Mouse (Mus musculus): ENCODE data around the gene Mok.

Gene Mok

DNA sequence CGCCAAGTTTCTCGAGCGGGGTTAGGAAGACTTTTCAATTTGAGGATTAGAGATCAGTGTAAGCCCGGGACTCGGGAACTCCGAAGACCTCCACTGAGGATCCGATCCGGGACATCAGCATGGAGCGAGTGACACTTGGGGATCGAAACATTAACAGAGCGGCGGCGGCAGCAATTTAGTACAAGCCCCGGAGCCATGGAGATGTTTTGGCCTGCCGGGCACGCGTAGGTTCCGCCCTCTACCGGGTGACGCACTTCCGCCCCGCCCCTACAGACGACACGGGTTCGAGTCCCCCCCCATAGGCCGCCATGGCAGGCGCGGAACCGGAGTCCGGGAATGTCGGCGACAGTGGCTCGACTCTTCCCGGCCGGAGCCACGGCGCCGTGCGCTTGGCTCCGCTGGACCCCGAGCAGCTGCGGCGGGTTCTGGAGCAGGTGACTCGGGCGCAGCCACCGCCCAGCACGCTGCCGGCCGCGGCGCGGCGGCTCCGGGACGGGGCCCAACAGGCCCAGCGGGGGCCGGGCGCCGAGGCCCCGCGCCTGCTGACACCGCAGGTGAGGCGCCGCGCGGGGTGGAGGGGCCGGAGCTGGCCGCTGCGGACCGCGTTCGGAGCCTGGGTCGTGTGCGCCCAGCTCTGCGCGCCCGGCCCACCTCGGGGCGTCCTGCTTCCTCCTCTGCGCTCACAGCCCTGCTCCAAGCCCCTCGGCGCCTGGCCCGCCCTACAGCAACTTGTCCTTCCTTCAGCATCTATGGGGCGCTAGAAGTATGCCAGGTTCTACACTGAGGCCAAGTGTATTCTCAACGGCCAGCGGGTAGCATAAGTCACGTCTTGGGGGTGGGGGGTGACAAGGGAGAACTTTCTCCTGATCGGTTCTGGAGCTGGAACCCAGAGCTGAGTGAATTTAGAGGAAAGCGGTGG, 9.5 kb upstream of the Mok start, which contains the start of gene Zfp839:
Zfp839 (plus strand) TSS at position 244 of the 919 bp plus-strand sequence.
- DNase-seq (ENCODE audit: low read depth, low spot score), result peak; percentile 73

DNA sequence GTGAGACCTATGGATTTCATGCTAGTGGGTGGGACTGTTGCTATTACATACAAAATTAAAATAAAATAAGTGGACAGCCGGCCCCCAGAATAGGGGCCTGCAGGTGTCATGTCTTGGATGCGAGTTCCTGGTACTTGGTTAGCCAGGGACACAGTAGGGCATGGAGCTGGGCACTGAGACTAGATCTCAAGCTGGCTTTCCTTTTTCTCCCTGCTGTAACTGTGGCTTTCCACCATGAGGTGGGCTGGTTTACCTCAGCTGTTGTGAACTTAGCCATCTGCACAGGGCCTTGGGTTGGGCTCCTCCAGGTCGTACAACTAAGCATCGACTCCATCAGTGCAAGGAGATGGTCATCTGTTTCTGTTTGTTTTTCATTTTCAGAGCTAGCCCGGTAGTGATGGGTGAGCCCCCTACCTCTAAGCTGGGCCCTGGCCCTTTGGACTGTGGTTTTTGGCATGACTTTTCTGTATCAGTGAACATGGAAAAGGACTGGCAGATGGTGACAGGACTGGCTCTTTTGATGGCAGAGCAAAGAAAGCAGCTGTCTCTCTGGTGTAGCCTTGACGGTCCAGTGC, 5.5 kb upstream of the Mok start:
- no peak for DNase-seq (ENCODE audit: low read depth, low spot score)

DNA sequence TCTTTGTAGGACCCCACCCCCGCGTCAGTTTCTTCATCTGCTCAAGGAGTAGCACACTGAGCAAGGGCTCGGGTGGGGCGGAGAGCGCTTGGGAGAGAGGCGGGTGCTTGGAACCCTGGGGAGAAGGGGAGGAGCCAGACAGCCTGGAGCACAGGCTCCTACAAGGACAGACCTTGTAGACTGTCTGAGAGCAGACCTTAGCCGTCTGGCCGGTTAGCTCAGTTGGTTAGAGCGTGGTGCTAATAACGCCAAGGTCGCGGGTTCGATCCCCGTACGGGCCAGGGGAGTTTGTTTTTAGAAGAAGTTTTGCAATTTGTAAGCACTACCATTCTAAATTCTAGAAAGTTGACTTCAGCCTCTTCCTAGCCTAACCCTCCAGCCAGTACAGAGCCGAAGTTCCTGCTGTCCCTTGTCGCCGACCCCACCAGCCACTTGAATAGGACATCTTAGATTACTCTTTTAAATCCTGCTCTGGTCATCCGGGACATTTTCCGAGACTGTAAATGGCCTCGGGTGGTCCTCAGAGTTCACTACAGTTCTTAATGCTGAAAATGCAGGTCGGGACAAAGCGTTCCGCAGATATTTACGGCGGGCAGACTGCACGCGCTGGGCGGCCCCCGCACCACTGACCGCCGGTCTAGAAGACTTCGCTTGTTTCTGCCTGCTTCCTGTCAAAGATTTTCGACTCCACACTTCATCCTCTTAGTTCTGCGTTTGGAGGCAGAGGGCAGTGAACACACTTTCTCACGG, 4.6 kb upstream of the Mok start:
- peak; percentile 71 for DNase-seq (ENCODE audit: low read depth, low spot score)

DNA sequence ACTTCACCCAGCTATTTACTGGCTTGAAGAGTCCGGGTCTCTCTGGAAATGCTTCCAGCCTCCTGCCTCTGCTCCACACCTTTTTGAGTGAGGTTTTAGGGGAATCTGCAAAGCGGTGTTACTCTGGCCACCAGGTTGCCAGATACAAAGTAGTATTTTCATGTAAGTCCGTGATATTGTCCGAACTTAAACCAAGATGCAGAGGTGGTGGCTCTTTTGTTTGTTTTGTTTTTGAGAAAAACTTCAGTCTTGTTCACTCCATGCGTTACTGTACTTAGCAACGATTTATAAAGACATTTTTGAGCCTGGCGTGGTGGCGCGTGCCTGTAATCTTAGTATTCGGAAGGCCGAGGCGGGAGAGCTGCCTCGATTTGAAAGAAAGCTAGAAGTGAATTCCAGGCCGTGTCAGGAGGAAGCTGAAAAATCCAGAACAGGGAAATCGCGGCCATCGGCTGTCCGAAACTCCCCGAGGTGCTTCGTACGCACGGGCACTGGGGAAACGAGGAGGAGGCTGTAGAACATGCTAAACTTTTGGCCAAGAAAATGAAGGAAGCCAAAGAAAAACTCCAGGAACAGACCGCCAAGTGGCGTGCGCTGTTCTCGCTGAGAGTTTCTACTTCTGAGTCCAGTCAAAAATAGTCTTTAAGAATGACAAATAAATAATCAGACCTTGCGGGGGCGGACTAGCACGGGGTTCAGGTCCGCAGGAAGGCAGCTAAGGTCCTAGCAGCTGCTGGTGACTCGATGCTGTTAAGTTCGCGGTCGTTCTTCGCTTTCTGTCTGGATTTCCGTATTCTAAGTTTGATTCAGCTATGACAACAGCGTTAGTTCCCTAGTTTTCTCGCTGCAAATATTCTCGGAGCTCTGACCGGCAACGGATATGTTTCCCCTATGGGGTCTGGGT, 3.7 kb upstream of the Mok start:
- DNase-seq (ENCODE audit: low read depth, low spot score), result no peak

DNA sequence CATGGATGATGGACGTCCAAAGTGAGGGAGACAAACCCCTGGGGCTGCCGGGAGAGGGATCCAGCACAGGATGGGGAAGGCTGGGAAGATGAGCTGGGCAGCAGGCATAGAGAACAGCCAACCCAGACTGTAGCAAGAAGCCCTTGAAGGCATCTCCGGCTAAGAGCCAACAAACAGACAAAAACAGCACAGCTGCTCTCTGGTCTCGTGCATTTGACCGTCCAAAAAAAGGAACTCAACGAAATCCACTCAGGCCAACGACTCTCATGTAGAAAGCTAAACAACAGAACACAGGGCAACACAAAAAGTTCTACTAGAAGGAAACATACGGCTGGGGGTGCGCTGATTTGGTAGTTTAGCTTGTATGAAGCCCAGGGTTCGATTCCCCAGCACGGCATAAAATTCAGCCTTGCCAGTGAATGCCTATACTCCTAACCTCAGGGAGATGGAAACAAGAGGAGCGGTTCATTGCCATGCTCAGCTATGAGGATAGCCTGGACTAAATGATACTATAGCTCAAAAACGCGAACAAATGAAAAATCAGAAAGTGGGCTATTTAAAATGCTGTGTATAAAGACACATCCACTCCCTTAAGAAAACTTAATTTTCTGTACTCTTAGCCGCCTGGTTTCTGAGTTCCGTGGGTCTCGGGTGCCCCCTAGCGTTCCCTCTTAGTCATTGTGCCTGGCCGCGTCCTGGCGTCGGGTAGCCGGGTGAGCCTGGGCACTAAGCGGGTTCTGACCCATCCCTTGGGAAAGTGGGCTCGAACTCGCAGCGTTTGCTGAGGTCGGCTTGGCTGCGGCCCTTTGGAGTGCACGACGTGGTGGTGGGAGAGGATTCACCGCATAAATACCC, 2.7 kb upstream of the Mok start:
- DNase-seq (ENCODE audit: low read depth, low spot score), result peak; percentile 91

DNA sequence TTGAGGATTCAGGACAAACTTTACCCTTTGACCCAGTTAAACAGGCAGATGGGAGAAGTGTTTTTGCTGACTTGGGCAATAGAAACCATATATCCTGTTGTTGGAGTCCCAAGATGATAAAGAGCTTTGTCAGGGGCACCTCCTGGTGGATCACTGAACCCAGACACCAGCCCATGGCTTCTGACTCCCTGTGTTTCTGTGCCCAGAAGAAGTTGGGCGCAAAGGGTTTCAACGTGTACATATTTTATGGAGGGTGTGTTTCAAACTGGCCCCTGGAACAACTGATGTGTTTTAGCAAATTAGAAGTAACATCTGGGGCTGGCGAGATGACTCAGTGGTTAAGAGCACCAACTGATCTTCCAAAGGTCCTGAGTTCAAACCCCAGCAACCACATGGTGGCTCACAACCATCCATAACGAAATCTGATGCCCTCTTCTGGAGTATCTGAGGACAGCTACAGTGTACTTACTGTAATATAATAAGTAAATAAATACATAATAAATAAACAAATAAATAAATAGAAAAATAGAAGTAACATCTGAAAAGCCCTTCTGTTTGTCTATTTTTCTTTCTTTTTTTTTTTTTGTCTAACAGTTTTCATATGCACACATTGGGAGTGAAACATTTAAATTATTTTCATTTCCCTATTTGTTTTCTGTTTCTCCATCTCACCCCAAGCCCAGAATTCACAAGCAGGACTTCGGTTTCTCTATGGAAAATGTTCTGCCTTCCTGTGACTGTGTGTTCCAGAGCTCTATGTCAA, 1.2 kb upstream of the Mok start:
- no peak for DNase-seq (ENCODE audit: low read depth, low spot score)

DNA sequence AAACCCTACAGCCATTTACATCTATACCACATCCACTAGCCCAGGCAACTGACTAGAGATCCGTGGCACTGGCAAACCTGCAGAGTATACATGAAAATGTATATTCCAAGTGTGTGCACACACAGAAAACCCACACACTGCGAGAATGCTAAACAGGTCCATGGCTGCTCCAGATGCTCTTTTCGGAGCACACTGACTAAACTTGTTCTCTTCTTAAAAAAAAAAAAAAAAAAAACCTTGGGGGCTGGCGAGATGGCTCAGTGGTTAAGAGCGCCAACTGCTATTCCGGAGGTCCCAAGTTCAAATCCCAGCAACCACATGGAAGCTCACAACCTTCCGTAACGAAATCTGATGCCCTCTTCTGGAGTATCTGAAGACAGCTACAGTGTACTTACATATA, 2.9 kb downstream of the Mok start:
- DNase-seq (ENCODE audit: low read depth, low spot score), result no peak

DNA sequence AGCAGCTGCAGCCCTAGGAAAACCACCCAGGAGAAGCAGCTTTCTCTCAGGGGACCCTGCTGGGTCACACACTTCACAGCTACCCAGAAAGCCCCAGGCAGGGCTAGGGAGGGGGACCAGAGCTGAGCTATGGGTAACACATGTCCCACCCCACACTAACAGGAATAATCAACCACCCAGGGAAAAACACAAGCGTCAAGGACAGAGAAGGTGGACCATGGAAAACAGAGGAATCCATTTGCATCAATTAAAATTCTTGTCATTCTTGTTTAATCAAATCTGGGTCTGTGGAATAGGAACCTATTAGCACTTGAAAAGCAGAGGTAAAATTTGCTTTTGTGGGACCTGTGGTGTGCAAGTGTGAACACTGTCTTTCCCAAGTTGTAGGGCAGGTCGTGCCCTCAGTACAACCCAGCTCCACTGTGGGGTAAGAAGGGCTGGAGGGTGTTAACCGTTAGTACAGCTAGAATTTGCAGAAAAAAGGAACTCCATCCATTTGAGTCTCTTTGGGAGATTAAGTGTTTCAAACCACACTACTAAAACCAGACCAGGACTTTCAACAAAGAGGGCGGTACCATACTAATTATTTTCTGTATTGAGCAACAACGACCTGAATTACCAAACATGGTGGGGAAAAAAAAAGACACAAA, 3.4 kb downstream of the Mok start:
- DNase-seq (ENCODE audit: low read depth, low spot score), result no peak

DNA sequence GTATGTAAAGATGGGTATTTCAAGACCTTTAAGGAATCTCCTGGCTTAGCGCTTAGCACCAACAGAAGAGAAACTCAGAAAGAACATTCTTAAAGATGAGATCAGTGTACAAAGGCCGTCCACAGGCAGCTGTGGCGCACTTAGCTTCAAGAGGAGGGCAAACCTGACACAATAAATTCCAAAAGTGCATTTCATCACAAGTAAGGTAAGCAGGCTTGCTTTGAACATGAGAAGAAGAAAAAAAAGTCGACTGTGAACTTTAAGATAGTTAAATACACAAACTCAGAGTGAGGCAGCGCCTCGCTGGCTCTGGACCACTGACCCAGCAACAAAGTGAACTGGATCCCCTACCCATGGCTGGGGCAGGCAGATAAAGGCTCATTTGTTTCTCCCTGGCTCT, 4.0 kb downstream of the Mok start:
- no peak for DNase-seq (ENCODE audit: low read depth, low spot score)

DNA sequence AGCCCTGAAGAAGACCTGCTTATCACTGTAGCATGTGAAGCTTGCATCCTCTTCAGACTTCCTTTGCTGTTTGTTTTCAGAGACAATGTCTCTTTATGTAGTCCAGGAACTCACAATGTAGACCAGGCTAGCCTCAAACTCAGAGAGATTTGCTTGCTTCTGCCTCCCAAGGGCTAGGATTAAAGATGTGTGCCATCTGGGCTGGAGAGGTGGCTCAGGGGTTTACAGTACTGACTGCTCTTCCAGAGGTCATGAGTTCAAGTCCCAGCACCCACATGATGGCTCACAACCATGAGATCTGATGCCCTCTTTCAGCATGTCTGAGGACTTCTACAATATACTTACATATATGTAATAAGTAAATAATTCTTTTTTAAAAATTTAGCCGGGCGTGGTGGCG, 5.6 kb downstream of the Mok start:
- no peak for DNase-seq (ENCODE audit: low read depth, low spot score)

DNA sequence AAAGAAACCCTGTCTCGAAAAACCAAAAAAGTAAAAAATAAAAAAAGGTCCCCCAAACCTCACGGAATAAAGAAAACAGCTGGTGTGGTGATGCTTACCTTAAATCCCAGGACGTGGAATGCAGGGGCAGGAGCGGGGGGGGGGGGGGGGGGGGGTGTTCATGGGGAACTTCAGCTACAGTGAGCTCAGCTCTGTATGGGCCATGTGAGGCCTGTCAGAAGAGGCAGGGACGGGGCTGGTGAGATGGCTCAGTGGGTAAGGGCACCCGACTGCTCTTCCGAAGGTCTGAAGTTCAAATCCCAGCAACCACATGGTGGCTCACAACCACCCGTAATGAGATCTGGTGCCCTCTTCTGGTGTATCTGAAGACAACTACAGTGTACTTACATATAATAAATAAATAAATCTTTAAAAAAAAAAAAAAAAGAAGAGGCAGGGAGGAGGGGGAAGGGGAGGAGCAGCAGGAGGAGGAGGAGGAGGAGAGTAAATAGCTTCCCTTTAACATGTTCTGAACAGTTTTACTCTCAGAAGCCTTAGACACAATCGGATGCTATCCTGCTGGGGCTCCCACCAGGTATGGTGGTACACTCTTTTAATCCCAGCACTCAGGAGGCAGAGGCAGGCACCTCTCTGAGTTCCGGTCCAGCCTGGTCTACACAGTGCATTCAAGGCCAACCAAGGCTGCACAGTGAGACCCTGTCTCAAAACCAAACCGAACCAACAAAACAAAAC, 10.3 kb downstream of the Mok start:
- no peak for DNase-seq (ENCODE audit: low read depth, low spot score)

DNA sequence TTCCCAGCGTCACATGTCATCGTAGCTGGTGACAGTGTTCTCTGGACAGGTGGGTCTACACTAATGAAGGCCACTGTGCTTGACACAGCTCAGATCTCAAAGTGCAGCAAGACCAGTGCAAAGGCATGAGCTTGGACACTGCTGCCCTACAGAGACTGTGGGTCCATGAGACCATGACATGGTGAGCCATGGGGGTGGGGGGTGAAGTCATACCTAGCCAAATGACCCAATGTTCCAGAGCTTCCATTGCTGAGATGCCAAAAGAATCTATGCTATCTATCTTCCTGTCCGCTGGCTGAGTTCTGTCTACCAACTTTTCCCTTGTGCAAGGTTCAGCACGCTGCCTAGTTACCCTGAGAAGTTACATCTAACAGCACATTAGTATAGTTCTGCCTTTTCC, 11.8 kb downstream of the Mok start:
- DNase-seq (ENCODE audit: low read depth, low spot score), result no peak

DNA sequence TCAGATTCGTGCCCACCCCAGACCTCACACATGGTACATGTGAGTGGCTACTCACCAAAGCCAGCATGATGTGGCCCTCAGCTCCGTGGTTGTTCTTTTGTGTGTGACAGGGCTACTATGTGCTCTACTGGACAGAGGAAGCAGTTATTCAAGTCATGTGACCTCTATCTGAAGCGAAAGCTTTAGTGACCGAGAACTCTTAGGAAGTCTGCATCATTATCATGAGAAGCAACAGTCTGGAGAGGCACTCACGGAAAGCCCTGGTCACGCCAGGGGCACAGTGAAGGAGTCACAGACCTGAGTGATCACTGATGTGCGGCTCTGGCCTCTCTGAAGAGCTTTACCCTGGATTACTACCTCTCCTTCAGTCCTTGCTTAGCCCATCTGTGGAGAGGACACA, 18.4 kb downstream of the Mok start:
- no peak for DNase-seq (ENCODE audit: low read depth, low spot score)

DNA sequence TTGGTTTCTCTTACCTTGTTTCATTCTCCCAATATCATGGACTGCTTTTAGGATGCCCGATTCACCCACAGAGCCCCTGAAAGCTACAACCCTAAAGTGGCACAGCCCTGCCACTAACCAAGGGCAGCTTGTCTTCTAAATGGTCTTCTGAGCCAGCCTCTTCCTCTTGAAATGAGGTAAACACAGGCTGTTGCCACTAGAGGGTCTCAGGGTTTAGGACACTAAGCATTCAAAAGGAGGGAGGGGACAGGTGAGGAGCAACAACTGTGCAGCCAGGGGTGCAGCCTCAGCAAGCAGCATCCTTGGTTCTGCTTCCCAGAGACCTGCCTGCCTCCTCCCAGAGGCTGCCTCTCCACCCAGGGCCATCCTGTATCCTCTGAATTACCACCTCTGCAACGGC, 19.0 kb downstream of the Mok start:
- no peak for DNase-seq (ENCODE audit: low read depth, low spot score)

DNA sequence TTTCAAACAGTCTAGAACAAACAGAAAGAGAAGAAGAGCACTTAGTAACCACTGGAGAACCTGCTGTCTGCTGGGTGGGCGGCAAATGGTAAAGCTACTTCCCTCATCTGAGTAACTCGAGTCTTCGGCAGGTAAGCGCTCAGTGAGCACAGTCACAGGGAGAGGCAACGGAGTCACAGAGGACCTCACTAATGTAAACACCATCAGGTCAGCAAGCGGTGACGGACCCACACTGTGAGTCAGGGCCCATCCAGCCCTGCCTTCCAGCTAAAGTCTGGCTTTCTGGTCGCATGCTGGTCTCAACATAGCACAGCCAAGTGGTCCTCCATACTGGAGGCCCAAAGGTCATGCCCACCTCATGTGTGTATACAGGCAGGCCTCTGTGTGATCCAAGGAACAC, 21.4 kb downstream of the Mok start:
- no peak for DNase-seq (ENCODE audit: low read depth, low spot score)

DNA sequence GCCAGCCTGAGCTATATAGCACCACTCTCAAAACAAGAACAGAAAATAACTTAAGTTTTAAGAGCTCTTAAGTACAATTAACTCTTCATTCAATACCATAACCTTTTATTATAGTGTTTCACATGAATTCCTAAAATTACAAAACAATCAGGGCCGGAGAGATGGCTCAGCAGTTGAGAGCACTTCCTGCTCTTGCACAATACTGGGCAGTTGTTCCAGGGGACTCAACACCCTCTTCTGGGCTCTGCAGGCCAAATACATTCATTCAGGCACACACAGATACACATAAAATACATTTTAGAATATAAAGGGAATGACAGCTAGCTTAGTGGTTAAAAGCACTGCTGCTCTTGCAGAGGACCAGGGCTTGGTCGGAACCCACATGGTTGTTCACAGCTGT, 23.9 kb downstream of the Mok start:
- no peak for DNase-seq (ENCODE audit: low read depth, low spot score)

DNA sequence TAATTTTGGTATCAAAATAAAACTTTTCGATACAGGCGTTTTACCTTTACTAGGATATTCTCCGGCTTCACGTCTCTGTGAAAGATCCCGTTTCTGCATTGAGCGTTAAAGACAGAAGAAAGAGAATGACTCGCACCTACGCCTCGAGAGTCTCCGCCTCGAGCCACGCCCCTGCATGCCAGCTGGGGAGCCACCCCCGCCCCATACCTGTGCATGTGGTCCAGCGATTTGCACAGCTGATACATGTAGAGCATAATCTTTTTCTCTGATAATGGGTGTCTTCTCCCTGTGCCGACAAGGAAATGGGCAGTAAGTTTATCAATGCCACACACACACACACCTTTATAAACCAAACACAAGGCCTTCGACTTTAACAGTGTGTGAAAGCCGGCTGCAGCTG, 25.8 kb downstream of the Mok start:
- DNase-seq (ENCODE audit: low read depth, low spot score), result no peak

DNA sequence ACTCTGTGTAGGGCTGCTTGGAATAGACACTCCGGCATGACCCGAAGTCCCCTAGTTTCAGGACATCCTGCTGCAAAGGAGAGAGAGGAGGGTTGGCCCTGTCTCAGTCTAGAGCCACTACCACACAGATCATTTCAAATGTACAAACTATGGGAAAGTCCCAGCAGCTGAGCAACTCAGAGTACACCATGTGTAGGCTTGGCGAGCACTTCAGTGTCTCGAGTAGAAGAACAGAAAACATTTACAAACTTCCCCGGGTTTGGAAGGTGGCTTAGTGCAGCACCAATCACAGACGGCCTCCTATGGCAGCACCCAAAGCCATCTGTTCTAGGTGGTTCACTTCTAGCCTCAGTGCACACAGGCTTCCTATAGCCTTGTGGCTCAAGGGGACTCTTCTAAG, 27.1 kb downstream of the Mok start:
- no peak for DNase-seq (ENCODE audit: low read depth, low spot score)

DNA sequence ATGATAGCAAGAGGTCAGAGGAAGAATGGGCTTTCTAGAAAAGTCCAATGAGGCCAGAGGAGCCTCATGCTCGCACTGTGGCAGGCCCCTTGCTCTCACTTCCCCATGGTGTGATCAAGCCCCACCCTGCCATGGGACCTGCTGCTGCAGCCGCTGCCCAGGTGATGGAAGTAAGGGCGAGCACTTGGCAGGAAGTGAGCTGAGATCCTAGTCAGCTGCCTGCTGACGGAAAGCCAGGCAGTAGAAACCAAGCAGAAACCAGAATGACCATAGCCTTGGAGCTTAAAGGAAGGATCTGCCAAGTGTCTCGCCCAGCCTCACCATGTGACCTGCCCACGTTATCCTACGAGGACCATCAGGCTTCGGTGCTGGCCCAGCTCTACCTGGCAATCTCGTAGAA, 27.6 kb downstream of the Mok start:
- DNase-seq (ENCODE audit: low read depth, low spot score), result no peak

All from CD4-positive, CD25-positive, alpha-beta regulatory T cell, adult 2 months (primary cell).